Mouse (Mus musculus) MEL (cell line): ENCODE results near the gene Acat2. TPM values are rescaled to one million over a fixed set of nuclear protein-coding genes. Genes with fewer than 3 reads are reported as not detected.
"Not testable (repeated sequence)": the region's sequence is repeated elsewhere in the genome, so short reads cannot be mapped to it uniquely, and the experiment has no call there.

ENCODE experiments used
- DNase-seq: peaks from one replicate; pipeline ENCODE4 v3.0.0; 2011; ENCODE audit warnings: low read depth, low spot score
- H3K27ac ChIP-seq: 2 replicates; pipeline ENCODE4 v1.5.1; 2012; ENCODE audit warnings: low read depth, mild to moderate bottlenecking, control low read depth, low read length, moderate library complexity; ENCODE audit not compliant: control insufficient read depth
- H3K27me3 ChIP-seq, 2 experiments: fragments of 150-350 bp in 1 of 2; sonication (generic) in 1 of 2; 2 replicates each; pipeline ENCODE4 v1.6.1; 2012; ENCODE audit warnings: low read length in 2 of 2, mild to moderate bottlenecking in 2 of 2, improper control_type of control experiment in 1 of 2, moderate library complexity in 1 of 2; ENCODE audit not compliant: insufficient read depth in 2 of 2, control insufficient read depth in 1 of 2
- H3K36me3 ChIP-seq, 2 experiments: 2 replicates each; pipeline ENCODE4 v1.6.1; 2012 to 2014; ENCODE audit warnings: low read length in 2 of 2, improper control_type of control experiment in 1 of 2, inconsistent platforms in 1 of 2, mild to moderate bottlenecking in 1 of 2; ENCODE audit not compliant: insufficient read depth in 2 of 2, control insufficient read depth in 1 of 2
- H3K4me1 ChIP-seq, 2 experiments: fragments of 150-350 bp in 1 of 2; sonication (generic) in 1 of 2; 2 replicates each; pipeline ENCODE4 v1.6.1; 2012; ENCODE audit warnings: low read length in 2 of 2, improper control_type of control experiment in 1 of 2, mild to moderate bottlenecking in 1 of 2; ENCODE audit not compliant: insufficient read depth in 2 of 2, control insufficient read depth in 1 of 2
- H3K4me3 ChIP-seq, 2 experiments: fragments of 150-350 bp in 1 of 2; sonication (generic) in 1 of 2; 2 replicates each; pipeline ENCODE4 v1.5.1; 2012; ENCODE audit warnings: low read depth in 2 of 2, low read length in 2 of 2, mild to moderate bottlenecking in 2 of 2, moderate library complexity in 2 of 2, control low read depth in 1 of 2, improper control_type of control experiment in 1 of 2; ENCODE audit not compliant: control insufficient read depth in 1 of 2, insufficient read depth in 1 of 2
- H3K79me2 ChIP-seq: 2 replicates; pipeline ENCODE4 v1.6.1; 2012; ENCODE audit warnings: mild to moderate bottlenecking, low read length, moderate library complexity; ENCODE audit not compliant: control insufficient read depth, poor library complexity, insufficient read depth
- H3K9ac ChIP-seq: 2 replicates; pipeline ENCODE4 v1.6.1; 2012; ENCODE audit warnings: low read depth, mild to moderate bottlenecking, control low read depth, low read length, moderate library complexity; ENCODE audit not compliant: control insufficient read depth, poor library complexity, severe bottlenecking
- H3K9me3 ChIP-seq: fragments of 150-350 bp; sonication (generic); replicated peaks from 2 replicates; pipeline ENCODE4 v1.6.1; 2012; ENCODE audit warnings: mild to moderate bottlenecking, low read length, improper control_type of control experiment, moderate library complexity; ENCODE audit not compliant: insufficient read depth
- BHLHE40 ChIP-seq: IDR thresholded peaks from 2 replicates; pipeline ENCODE4 v1.6.1; 2012; ENCODE audit warnings: low read depth, mild to moderate bottlenecking, inconsistent platforms, low read length, improper control_type of control experiment, borderline replicate concordance
- CHD1 ChIP-seq: IDR thresholded peaks from 2 replicates; pipeline ENCODE4 v1.6.1; 2012; ENCODE audit warnings: low read depth, mild to moderate bottlenecking, inconsistent platforms, low read length, improper control_type of control experiment
- CHD2 ChIP-seq: IDR thresholded peaks from 2 replicates; pipeline ENCODE4 v1.6.1; 2011; ENCODE audit warnings: low read length, improper control_type of control experiment
- E2F4 ChIP-seq: IDR thresholded peaks from 2 replicates; pipeline ENCODE4 v1.6.1; 2011; ENCODE audit warnings: low read depth, low read length, improper control_type of control experiment, borderline replicate concordance
- EP300 ChIP-seq, 2 experiments: IDR thresholded peaks; 2 replicates each; pipeline ENCODE4 v1.6.1; 2011; ENCODE audit warnings: improper control_type of control experiment in 2 of 2, low read length in 2 of 2, low read depth in 1 of 2, mild to moderate bottlenecking in 1 of 2
- ETS1 ChIP-seq: IDR thresholded peaks from 2 replicates; pipeline ENCODE4 v1.6.1; 2012; ENCODE audit warnings: low read depth, mild to moderate bottlenecking, inconsistent platforms, low read length, improper control_type of control experiment, moderate library complexity
- GATA1 ChIP-seq: IDR thresholded peaks from 2 replicates; pipeline ENCODE4 v1.6.1; 2011; ENCODE audit warnings: low read depth, low read length, improper control_type of control experiment
- HCFC1 ChIP-seq: IDR thresholded peaks from 2 replicates; pipeline ENCODE4 v1.6.1; 2012; ENCODE audit warnings: low read depth, mild to moderate bottlenecking, inconsistent platforms, low read length, improper control_type of control experiment, moderate library complexity
- KAT2A ChIP-seq: conservative IDR thresholded peaks from 2 replicates; pipeline ENCODE4 v1.6.1; 2012; ENCODE audit warnings: low read depth, low read length, improper control_type of control experiment, inconsistent platforms
- MYC ChIP-seq: IDR thresholded peaks from 2 replicates; pipeline ENCODE4 v1.6.1; 2011; ENCODE audit warnings: low read depth, mild to moderate bottlenecking, low read length, improper control_type of control experiment, moderate library complexity
- NRF1 ChIP-seq: IDR thresholded peaks from 2 replicates; pipeline ENCODE4 v1.6.1; 2014; ENCODE audit warnings: low read depth, mild to moderate bottlenecking, inconsistent platforms, low read length, improper control_type of control experiment, moderate library complexity; ENCODE audit not compliant: poor library complexity, insufficient read depth, severe bottlenecking
- POLR2AphosphoS2 ChIP-seq: IDR thresholded peaks from 2 replicates; pipeline ENCODE4 v1.6.1; 2011; ENCODE audit warnings: low read length, improper control_type of control experiment
- RCOR1 ChIP-seq: IDR thresholded peaks from 2 replicates; pipeline ENCODE4 v1.6.1; 2012; ENCODE audit warnings: low read depth, mild to moderate bottlenecking, inconsistent platforms, low read length, improper control_type of control experiment
- SIN3A ChIP-seq: IDR thresholded peaks from 2 replicates; pipeline ENCODE4 v1.6.1; 2012; ENCODE audit warnings: low read length, improper control_type of control experiment, inconsistent platforms
- TAL1 ChIP-seq: IDR thresholded peaks from 2 replicates; pipeline ENCODE4 v1.6.1; 2012; ENCODE audit warnings: mild to moderate bottlenecking, inconsistent platforms, low read length, moderate library complexity, mixed read lengths
- TCF12 ChIP-seq: IDR thresholded peaks from 2 replicates; pipeline ENCODE4 v1.6.1; 2014; ENCODE audit warnings: low read depth, mild to moderate bottlenecking, inconsistent platforms, low read length, improper control_type of control experiment, moderate library complexity
- UBTF ChIP-seq: IDR thresholded peaks from 2 replicates; pipeline ENCODE4 v1.6.1; 2012; ENCODE audit warnings: low read depth, mild to moderate bottlenecking, inconsistent platforms, low read length, improper control_type of control experiment, moderate library complexity, borderline replicate concordance; ENCODE audit not compliant: insufficient read depth
- ZNF384 ChIP-seq: IDR thresholded peaks from 2 replicates; pipeline ENCODE4 v1.6.1; 2012; ENCODE audit warnings: low read depth, mild to moderate bottlenecking, inconsistent platforms, low read length, improper control_type of control experiment
- polyA plus RNA-seq, 2 experiments: library from polyadenylated mRNA; stranded (reverse) in 1 of 2; unstranded in 1 of 2; fragments of >175 nt in 1 of 2; fragments of >200 nt in 1 of 2; gene quantifications; 2 replicates each; pipeline versions ENCODE4 v1.2.1 to v1.2.4; 2012; ENCODE audit warnings: low replicate concordance in 2 of 2, low read depth in 1 of 2; ENCODE audit not compliant: insufficient read length in 2 of 2, insufficient read depth in 1 of 2, missing spikeins in 1 of 2
- total RNA-seq: library from RNA; depleted of rRNA; stranded (reverse); fragments of 300-350 nt; gene quantifications from 2 replicates; pipeline ENCODE4 v1.2.3, GENCODE M21; 2012

Gene Acat2
- total and polyA plus RNA-seq, 3 experiments, result 33.8 to 60.1 TPM; not detected in 1

- peaks cover 0 to 2% of the 10 kb centered on the region in 2 experiments; a peak in 1 of 4 replicates for H3K4me1 ChIP-seq
- H3K9me3 ChIP-seq, result no peaks in the 10 kb centered on the region
- no peak overlapping the region for H3K4me3 ChIP-seq
- H3K27me3 ChIP-seq, result no peaks in the 10 kb centered on the region
- DNase-seq, result no peak
- H3K9ac ChIP-seq, result no peak overlapping the region
- no peak overlapping the region for H3K27ac ChIP-seq
- H3K79me2 ChIP-seq, result no peaks in the 10 kb centered on the region
- no peaks in the 10 kb centered on the region for H3K36me3 ChIP-seq
- TF ChIP-seq CHD2 (no peak), SIN3A (no peak), NRF1 (no peak), ZNF384 (no peak), GATA1 (no peak), HCFC1 (no peak), KAT2A (no peak), EP300 (IDR thresholded peaks at IDR 0.05; ENCODE audit: low read depth in 1 of 2, low read length in 2 of 2) (no peak), TAL1 (no peak), TCF12 (no peak), MYC (no peak), E2F4 (no peak), POLR2AphosphoS2 (no peak), CHD1 (no peak), UBTF (no peak), ETS1 (no peak), RCOR1 (no peak), BHLHE40 (no peak)
- TF ChIP-seq, all 39 proteins: peak for 0
These were observed 24.8 kb downstream of the Acat2 start for GRCm38 (mm10) chr17:12935719-12936118.

- H3K9ac ChIP-seq, H3K27ac ChIP-seq, H3K9me3 ChIP-seq, DNase-seq, H3K4me3 ChIP-seq, H3K36me3 ChIP-seq, H3K27me3 ChIP-seq, H3K4me1 ChIP-seq, H3K79me2 ChIP-seq: not testable (repeated sequence)
These were observed 29.0 kb downstream of the Acat2 start for GRCm38 (mm10) chr17:12931576-12931975.
